Comparison of ENCODE assay signal across 16 mouse cellular contexts in the genomic region with DNA sequence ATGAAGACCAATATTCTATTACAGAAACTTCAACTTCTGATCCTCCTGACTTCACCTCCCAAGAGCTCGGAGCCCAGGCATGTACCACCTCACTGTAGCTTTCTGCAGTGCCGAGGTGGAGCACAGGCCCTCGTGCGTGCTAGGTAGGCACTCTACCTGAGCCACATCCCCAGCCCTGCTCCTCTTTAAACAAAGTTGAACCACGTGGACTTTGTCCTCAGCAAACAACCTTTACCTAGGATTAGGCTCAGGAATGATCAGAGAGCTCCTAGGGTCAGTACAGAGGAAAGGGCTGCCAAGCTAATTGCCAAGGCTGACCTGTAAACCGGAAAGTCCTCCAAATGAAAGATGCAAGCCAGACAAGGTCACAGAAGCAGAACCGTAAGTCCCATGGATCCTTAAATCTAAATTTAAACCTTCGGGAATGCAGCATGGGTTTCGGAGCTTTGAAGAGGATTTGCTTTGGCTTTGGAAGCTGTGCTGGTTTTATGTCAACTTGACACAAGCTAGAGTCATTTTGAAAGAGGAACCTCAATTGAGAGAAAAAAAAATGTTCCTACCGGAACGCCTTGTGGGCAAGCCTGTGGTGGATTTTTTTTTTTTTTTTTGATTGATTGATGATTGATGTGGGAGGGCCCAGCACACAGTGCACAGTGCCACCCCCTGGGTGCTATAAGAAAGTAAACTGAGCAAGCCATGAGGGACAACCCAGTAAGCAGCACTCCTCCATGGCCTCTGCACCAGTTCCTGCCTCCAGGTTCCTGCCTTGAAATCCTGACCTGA.
A peak's percentile ranks its signal among the peaks of the same experiment; 100 is the strongest.
DNase-seq lines count a peak whose midpoint lies in the region; ATAC-seq lines count a peak whose summit lies in the region.
"Had no signal": no experiment of that assay in that cellular context is flagged by ENCODE, and none has a peak within 500 bp of the region (broad histone marks: within the 10 kb centered on the region; RNA-seq: fewer than 3 reads in every experiment).

No protein-coding gene starts in this region.

- H3K36me3 ChIP-seq in intestine, embryonic 14.5 days (ENCODE audit: control insufficient read depth, insufficient read depth, low read length): no peaks in the 10 kb centered on the region
- no peaks in the 10 kb centered on the region for H3K36me3 ChIP-seq in kidney, embryonic 16.5 days (ENCODE audit: insufficient read depth, low read length)
- no peaks in the 10 kb centered on the region for H3K36me3 ChIP-seq in hindbrain, embryonic 13.5 days
- H3K36me3 ChIP-seq: embryonic facial prominence, embryonic 12.5 days; G1E had no signal

- H3K9me3 ChIP-seq in intestine, embryonic 14.5 days (ENCODE audit: control insufficient read depth, low read length): no peaks in the 10 kb centered on the region
- H3K9me3 ChIP-seq in kidney, embryonic 16.5 days (ENCODE audit: low read length): no peaks in the 10 kb centered on the region
- no peaks in the 10 kb centered on the region for H3K9me3 ChIP-seq in hindbrain, embryonic 13.5 days
- H3K9me3 ChIP-seq: embryonic facial prominence, embryonic 12.5 days; forebrain, embryonic 13.5 days had no signal

- no peak overlapping the region for H3K27ac ChIP-seq in intestine, embryonic 14.5 days (ENCODE audit: low read depth)
- H3K27ac ChIP-seq in kidney, embryonic 16.5 days (ENCODE audit: low read length): no peak overlapping the region
- no peak overlapping the region for H3K27ac ChIP-seq in hindbrain, embryonic 13.5 days
- H3K27ac ChIP-seq: embryonic facial prominence, embryonic 12.5 days; forebrain, embryonic 13.5 days; hindbrain, embryonic 14.5 days had no signal

- 0 out of 2 replicates have a peak, but pooled peaks cover 2% of the 10 kb centered on the region for H3K4me1 ChIP-seq in intestine, embryonic 14.5 days (replicated peaks; ENCODE audit: control insufficient read depth, insufficient read depth, low read length)
- no peaks in the 10 kb centered on the region for H3K4me1 ChIP-seq in kidney, embryonic 16.5 days (ENCODE audit: insufficient read depth, low read length)
- no peaks in the 10 kb centered on the region for H3K4me1 ChIP-seq in hindbrain, embryonic 13.5 days (replicated peaks)
- H3K4me1 ChIP-seq: embryonic facial prominence, embryonic 12.5 days; forebrain, embryonic 13.5 days had no signal

- 0 out of 2 replicates have a peak, but pooled peaks have one; percentile 70 for ATAC-seq in intestine, embryonic 14.5 days (replicated peaks; ENCODE audit: low FRiP score, low TSS enrichment, low read depth)
- ATAC-seq in megakaryocyte, adult 5-6 weeks (ENCODE audit: poor library complexity, severe bottlenecking): peak; percentile 81
- ATAC-seq in kidney, embryonic 16.5 days (ENCODE audit: low FRiP score, low TSS enrichment): no peak
- no peak for ATAC-seq in hindbrain, embryonic 13.5 days (ENCODE audit: low FRiP score)
- ATAC-seq: forebrain, embryonic 13.5 days; lung, postnatal 0 days; midbrain, embryonic 16.5 days had no signal

- 69% methylated on average over 11 of the region's 11 CpGs for WGBS in intestine, embryonic 14.5 days
- WGBS in kidney, embryonic 16.5 days: 81% methylated on average over 11 of the region's 11 CpGs
- 90% methylated on average over 11 of the region's 11 CpGs for WGBS in hindbrain, embryonic 13.5 days

- no peak overlapping the region for H3K9ac ChIP-seq in intestine, embryonic 14.5 days (ENCODE audit: low read length)
- no peak overlapping the region for H3K9ac ChIP-seq in kidney, embryonic 16.5 days (replicated peaks; ENCODE audit: low read length)
- no peak overlapping the region for H3K9ac ChIP-seq in hindbrain, embryonic 13.5 days
- H3K9ac ChIP-seq: embryonic facial prominence, embryonic 12.5 days; forebrain, embryonic 13.5 days; hindbrain, embryonic 14.5 days had no signal

- no peak overlapping the region for H3K4me2 ChIP-seq in intestine, embryonic 14.5 days (ENCODE audit: low read length)
- no peak overlapping the region for H3K4me2 ChIP-seq in kidney, embryonic 16.5 days (replicated peaks; ENCODE audit: low read depth, low read length)
- no peak overlapping the region for H3K4me2 ChIP-seq in hindbrain, embryonic 13.5 days
- H3K4me2 ChIP-seq: embryonic facial prominence, embryonic 12.5 days; forebrain, embryonic 13.5 days; hindbrain, embryonic 14.5 days had no signal

- no peaks in the 10 kb centered on the region for H3K27me3 ChIP-seq in intestine, embryonic 14.5 days (replicated peaks; ENCODE audit: control insufficient read depth, insufficient read depth, low read length)
- H3K27me3 ChIP-seq in kidney, embryonic 16.5 days (ENCODE audit: insufficient read depth, low read length): no peaks in the 10 kb centered on the region
- H3K27me3 ChIP-seq in hindbrain, embryonic 13.5 days: 0 out of 2 replicates have a peak, but pooled peaks cover 2% of the 10 kb centered on the region
- H3K27me3 ChIP-seq: embryonic facial prominence, embryonic 12.5 days; forebrain, embryonic 13.5 days had no signal

- no peak overlapping the region for H3K4me3 ChIP-seq in intestine, embryonic 14.5 days (ENCODE audit: low read depth, low read length)
- no peak overlapping the region for H3K4me3 ChIP-seq in kidney, embryonic 16.5 days (ENCODE audit: low read length)
- no peak overlapping the region for H3K4me3 ChIP-seq in hindbrain, embryonic 13.5 days
- H3K4me3 ChIP-seq: embryonic facial prominence, embryonic 12.5 days; forebrain, embryonic 13.5 days had no signal

- DNase-seq in lung, postnatal 36 days: peak; percentile 12
- DNase-seq in lung, postnatal 10 days: no peak
- no peak for DNase-seq in intestine, embryonic 14.5 days (ENCODE audit: low spot score)
- no peak for DNase-seq in thymus, postnatal 10 days (ENCODE audit: low spot score in 2 of 2)
- DNase-seq: adrenal gland, postnatal 10 days; cerebellum, adult 8-10 months; thymus, adult 18-20 months had no signal

Comparison
In these comparisons a context has a peak if more than half of its experiments do, and no peak if none do; other contexts are left out.
1. ATAC-seq: peak in intestine, embryonic 14.5 days (single experiment) and megakaryocyte, adult 5-6 weeks (single experiment); none in kidney, embryonic 16.5 days (single experiment) and hindbrain, embryonic 13.5 days (single experiment).